Mouse (Mus musculus): ENCODE measurements around the gene Grin2d.

DNA sequence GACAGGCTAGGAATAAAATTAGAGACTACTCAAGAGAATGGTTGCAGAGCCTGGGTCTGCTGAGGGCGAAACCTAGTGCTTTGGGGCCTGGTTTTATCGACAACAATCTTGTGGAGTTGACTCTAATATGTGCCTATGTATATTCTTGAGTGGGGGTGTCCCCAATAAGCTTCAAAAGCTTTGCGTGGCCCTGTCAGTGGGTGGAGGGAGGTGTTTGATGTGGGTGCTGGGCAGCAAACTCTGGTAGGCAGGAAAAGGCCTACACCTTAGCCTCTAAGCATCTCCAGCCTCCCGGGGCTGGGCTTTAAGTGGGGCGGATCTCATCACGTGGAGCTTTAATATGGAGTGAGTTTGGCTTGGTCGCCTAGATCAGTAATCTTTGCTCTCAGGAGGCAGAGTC is 79.2 kb downstream of the Grin2d start:
- TF ChIP-seq MAX (IDR thresholded peaks at IDR 0.05) (no peak), USF1 (IDR thresholded peaks at IDR 0.05; ENCODE audit: low read depth) (no peak), CTCF (IDR thresholded peaks at IDR 0.05; ENCODE audit: control insufficient read depth, insufficient read depth, insufficient read length) (no peak), CEBPB (IDR thresholded peaks at IDR 0.05; ENCODE audit: low read depth) (no peak), MYOD1 (IDR thresholded peaks at IDR 0.05; ENCODE audit: control insufficient read depth, insufficient read length, low read depth) (no peak), MYOG (IDR thresholded peaks at IDR 0.05; ENCODE audit: control insufficient read depth, extremely low read depth, insufficient read length) (no peak)

Data from C2C12 (cell line).